Mouse (Mus musculus) embryonic facial prominence, embryonic 11.5 days (tissue): ENCODE measurements around the gene Blmh. TPM values are rescaled to one million over a fixed set of nuclear protein-coding genes. Genes with fewer than 3 reads are reported as not detected.

Source experiments
- ATAC-seq: fragments of 200-750 bp; cut with Nextera tagmentation; replicated peaks from 2 replicates; pipeline ENCODE4 v1.8.0; 2017; ENCODE audit warnings: low read depth; ENCODE audit not compliant: insufficient number of reproducible peaks, low FRiP score, low TSS enrichment
- DNase-seq: peaks from one replicate; pipeline ENCODE4 v3.0.0-alpha.2; 2015; ENCODE audit warnings: low spot score
- H3K27ac ChIP-seq: fragments of 300-500 bp; sonication (generic); replicated peaks from 2 replicates; pipeline ENCODE4 v1.5.1; 2014; ENCODE audit warnings: mild to moderate bottlenecking, low read depth, low read length, control low read depth
- H3K27me3 ChIP-seq: fragments of 300-500 bp; sonication (generic); 2 replicates; pipeline ENCODE4 v1.6.1; 2014; ENCODE audit warnings: mild to moderate bottlenecking, low read length, moderate library complexity, mixed read lengths; ENCODE audit not compliant: control insufficient read depth, insufficient read depth
- H3K36me3 ChIP-seq: fragments of 300-500 bp; sonication (generic); replicated peaks from 2 replicates; pipeline ENCODE4 v1.6.1; 2014; ENCODE audit warnings: low read depth, mild to moderate bottlenecking, low read length, moderate library complexity, mixed read lengths; ENCODE audit not compliant: control insufficient read depth, insufficient read depth
- H3K4me1 ChIP-seq: fragments of 300-500 bp; sonication (generic); 2 replicates; pipeline ENCODE4 v1.6.1; 2014; ENCODE audit warnings: low read length, mixed read lengths; ENCODE audit not compliant: control insufficient read depth, insufficient read depth
- H3K4me2 ChIP-seq: fragments of 300-500 bp; sonication (generic); 2 replicates; pipeline ENCODE4 v1.6.1; 2014; ENCODE audit warnings: low read depth, mild to moderate bottlenecking, control low read depth, low read length, moderate library complexity
- H3K4me3 ChIP-seq: fragments of 300-500 bp; sonication (generic); 2 replicates; pipeline ENCODE4 v1.5.1; 2014; ENCODE audit warnings: low read depth, low read length, control low read depth
- H3K9ac ChIP-seq: fragments of 300-500 bp; sonication (generic); replicated peaks from 2 replicates; pipeline ENCODE4 v1.6.1; 2014; ENCODE audit warnings: mild to moderate bottlenecking, control low read depth, low read length
- H3K9me3 ChIP-seq: fragments of 300-500 bp; sonication (generic); replicated peaks from 2 replicates; pipeline ENCODE4 v1.6.1; 2016; ENCODE audit warnings: mild to moderate bottlenecking, low read length, inconsistent platforms, mixed read lengths; ENCODE audit not compliant: control insufficient read depth
- WGBS: fragments of 180-500 bp; shearing (Covaris S2); extraction: QIAGEN DNeasy Blood & Tissue Kit; methylation state at CpG from one replicate; pipeline ENCODE4 v1.1.7; 2014; 5-methylcytosine and 5-hydroxymethylcytosine counted together
- polyA plus RNA-seq: library from polyadenylated mRNA; unstranded; fragments of >200 nt; fragmentation: Nextera tagmentation; extraction: Ambion mirVana; gene quantifications from 2 replicates; pipeline ENCODE4 v1.2.1, GENCODE M21; 2014

Blmh gene
- 187 and 193 TPM in 2 replicates for polyA plus RNA-seq

GRCm38 (mm10) chr11:76924759-76925236, at the start of gene Blmh:
TSS of gene Blmh (plus strand) at chr11:76924809.
- Histone ChIP-seq H3K4me3 (no peak within 1 kb of the TSS), H3K27ac (no peak within 1 kb of the TSS), H3K4me1 (no peaks in the 10 kb centered on the region), H3K27me3 (no peaks in the 10 kb centered on the region), H3K9ac (no peak within 1 kb of the TSS), H3K36me3 (no peaks in the 10 kb centered on the region), H3K4me2 (no peak within 1 kb of the TSS), H3K9me3 (no peaks in the 10 kb centered on the region)
- ATAC-seq (no peak), DNase-seq (peak; percentile 43)
- 73% methylated on average over 6 of the region's 6 CpGs for WGBS

GRCm38 (mm10) chr11:76879816-76880215, 44.8 kb upstream of the Blmh start:
- DNase-seq: no peak
- no peaks in the 10 kb centered on the region for H3K9me3 ChIP-seq
- no peaks in the 10 kb centered on the region for H3K36me3 ChIP-seq
- H3K9ac ChIP-seq: no peak overlapping the region
- no peaks in the 10 kb centered on the region for H3K4me1 ChIP-seq
- ATAC-seq: no peak
- H3K4me3 ChIP-seq: no peak overlapping the region
- 77% methylated on average over 5 of the region's 5 CpGs for WGBS
- no peaks in the 10 kb centered on the region for H3K27me3 ChIP-seq
- no peak overlapping the region for H3K27ac ChIP-seq
- H3K4me2 ChIP-seq: no peak overlapping the region

GRCm38 (mm10) chr11:76884451-76884850, 40.2 kb upstream of the Blmh start:
- no peak overlapping the region for H3K27ac ChIP-seq
- no peaks in the 10 kb centered on the region for H3K4me1 ChIP-seq
- no peak overlapping the region for H3K4me2 ChIP-seq
- 44% methylated on average over 5 of the region's 5 CpGs for WGBS
- H3K9me3 ChIP-seq: no peaks in the 10 kb centered on the region
- no peak overlapping the region for H3K4me3 ChIP-seq
- no peaks in the 10 kb centered on the region for H3K27me3 ChIP-seq
- no peaks in the 10 kb centered on the region for H3K36me3 ChIP-seq
- no peak overlapping the region for H3K9ac ChIP-seq
- DNase-seq: no peak
- no peak for ATAC-seq

GRCm38 (mm10) chr11:76889339-76890164, 35.1 kb upstream of the Blmh start:
- Histone ChIP-seq H3K4me2 (no peak overlapping the region), H3K9ac (no peak overlapping the region), H3K36me3 (no peaks in the 10 kb centered on the region), H3K4me1 (peaks cover 3% of the 10 kb centered on the region; the same call in 1 of the 2 replicates), H3K9me3 (no peaks in the 10 kb centered on the region), H3K4me3 (no peak overlapping the region), H3K27ac (no peak overlapping the region), H3K27me3 (no peaks in the 10 kb centered on the region)
- DNase-seq (no peak), ATAC-seq (no peak)
- WGBS: 68% methylated on average over 10 of the region's 10 CpGs

- no peaks in the 10 kb centered on the region for H3K27me3 ChIP-seq
- WGBS: 92% methylated on average over 7 of the region's 7 CpGs
- no peaks in the 10 kb centered on the region for H3K36me3 ChIP-seq
- no peaks in the 10 kb centered on the region for H3K9me3 ChIP-seq
- no peak overlapping the region for H3K9ac ChIP-seq
- H3K4me3 ChIP-seq: no peak overlapping the region
- DNase-seq (no peak), ATAC-seq (no peak)
- peaks cover 3% of the 10 kb centered on the region; the same call in 1 of the 2 replicates for H3K4me1 ChIP-seq
- no peak overlapping the region for H3K4me2 ChIP-seq
- H3K27ac ChIP-seq: no peak overlapping the region
These were observed 33.4 kb upstream of the Blmh start for GRCm38 (mm10) chr11:76891171-76891570.

GRCm38 (mm10) chr11:76891738-76892349, 32.8 kb upstream of the Blmh start:
- 79% methylated on average over 4 of the region's 4 CpGs for WGBS
- Histone ChIP-seq H3K4me1 (peaks cover 3% of the 10 kb centered on the region; the same call in 1 of the 2 replicates), H3K27ac (no peak overlapping the region), H3K4me2 (no peak overlapping the region), H3K27me3 (no peaks in the 10 kb centered on the region), H3K4me3 (no peak overlapping the region), H3K9me3 (no peaks in the 10 kb centered on the region), H3K36me3 (no peaks in the 10 kb centered on the region), H3K9ac (no peak overlapping the region)
- ATAC-seq (no peak), DNase-seq (no peak)

- 82% methylated on average over 3 of the region's 3 CpGs for WGBS
- H3K9me3 ChIP-seq: no peaks in the 10 kb centered on the region
- ATAC-seq: no peak
- no peak overlapping the region for H3K27ac ChIP-seq
- no peak overlapping the region for H3K4me2 ChIP-seq
- no peaks in the 10 kb centered on the region for H3K27me3 ChIP-seq
- no peaks in the 10 kb centered on the region for H3K36me3 ChIP-seq
- H3K9ac ChIP-seq: no peak overlapping the region
- no peak for DNase-seq
- H3K4me1 ChIP-seq: peaks cover 3% of the 10 kb centered on the region; the same call in 1 of the 2 replicates
- no peak overlapping the region for H3K4me3 ChIP-seq
These were observed 31.6 kb upstream of the Blmh start for GRCm38 (mm10) chr11:76892972-76893371.

GRCm38 (mm10) chr11:76893570-76893969, 31.0 kb upstream of the Blmh start:
- Histone ChIP-seq H3K4me3 (no peak overlapping the region), H3K36me3 (no peaks in the 10 kb centered on the region), H3K4me1 (peaks cover 5% of the 10 kb centered on the region; the same call in 1 of the 2 replicates), H3K27ac (no peak overlapping the region), H3K27me3 (no peaks in the 10 kb centered on the region), H3K4me2 (no peak overlapping the region), H3K9me3 (no peaks in the 10 kb centered on the region), H3K9ac (no peak overlapping the region)
- 41% methylated on average over 4 of the region's 4 CpGs for WGBS
- ATAC-seq: no peak
- DNase-seq: no peak
